Mouse (Mus musculus) layer of hippocampus, adult 11-12 months (tissue): Measurements from ENCODE around the gene Fam149b.

Experiments
- DNase-seq: peaks from one replicate; pipeline ENCODE4 v3.0.0; 2022; ENCODE audit warnings: low spot score

The Fam149b gene

GRCm38 (mm10) chr14:20389446-20390079 is 41.6 kb downstream of the Fam149b start:
- no peak for DNase-seq

- DNase-seq = no peak
Measured at GRCm38 (mm10) chr14:20392326-20392725, 44.4 kb downstream of the Fam149b start.

- DNase-seq = peak; percentile 97
Measured at GRCm38 (mm10) chr14:20393205-20393913, 45.4 kb downstream of the Fam149b start, which contains the start of gene Mrps16. Gene Mrps16 (minus strand): TSS chr14:20393634.

- no peak for DNase-seq
Measured at GRCm38 (mm10) chr14:20397220-20397619, 49.3 kb downstream of the Fam149b start.

- DNase-seq = no peak
Measured at GRCm38 (mm10) chr14:20398864-20399263, 50.9 kb downstream of the Fam149b start.

- peak; percentile 56 for DNase-seq
Measured at GRCm38 (mm10) chr14:20400071-20400470, 52.1 kb downstream of the Fam149b start.

- DNase-seq = no peak
Measured at GRCm38 (mm10) chr14:20422257-20422656, 74.3 kb downstream of the Fam149b start.

- no peak for DNase-seq
Measured at GRCm38 (mm10) chr14:20423046-20423445, 75.1 kb downstream of the Fam149b start.

- no peak for DNase-seq
Measured at GRCm38 (mm10) chr14:20428593-20428992, 80.6 kb downstream of the Fam149b start.

- DNase-seq = no peak
Measured at GRCm38 (mm10) chr14:20429833-20430232, 81.9 kb downstream of the Fam149b start.

GRCm38 (mm10) chr14:20431726-20432125 is 83.8 kb downstream of the Fam149b start:
- DNase-seq = no peak

- no peak for DNase-seq
Measured at GRCm38 (mm10) chr14:20432420-20432819, 84.5 kb downstream of the Fam149b start.
